Mouse (Mus musculus) liver, embryonic 13.5 days (tissue): ENCODE results near the gene Slc44a5. TPM values are rescaled to one million over a fixed set of nuclear protein-coding genes. Genes with fewer than 3 reads are reported as not detected.

Experiments used
- ATAC-seq: fragments of 200-750 bp; cut with Nextera tagmentation; 2 replicates; pipeline ENCODE4 v1.8.0; 2017; ENCODE audit warnings: low read depth, mild to moderate bottlenecking, moderate number of reproducible peaks, moderate library complexity
- DNase-seq: peaks from one replicate; pipeline ENCODE4 v3.0.0; 2022
- H3K27ac ChIP-seq: fragments of 300-500 bp; sonication (generic); 2 replicates; pipeline ENCODE4 v1.5.1; 2015; ENCODE audit warnings: moderate library complexity, mild to moderate bottlenecking, inconsistent platforms
- H3K27me3 ChIP-seq: fragments of 300-500 bp; sonication (generic); 2 replicates; pipeline ENCODE4 v1.6.1; 2015; ENCODE audit warnings: mild to moderate bottlenecking, inconsistent platforms
- H3K36me3 ChIP-seq: fragments of 300-500 bp; sonication (generic); 2 replicates; pipeline ENCODE4 v1.6.1; 2015; ENCODE audit warnings: mild to moderate bottlenecking, inconsistent platforms
- H3K4me1 ChIP-seq: fragments of 300-500 bp; sonication (generic); replicated peaks from 2 replicates; pipeline ENCODE4 v1.6.1; 2015; ENCODE audit warnings: inconsistent platforms
- H3K4me2 ChIP-seq: fragments of 300-500 bp; sonication (generic); 2 replicates; pipeline ENCODE4 v1.6.1; 2015; ENCODE audit warnings: inconsistent platforms, mild to moderate bottlenecking, moderate library complexity
- H3K4me3 ChIP-seq: fragments of 300-500 bp; sonication (generic); replicated peaks from 2 replicates; pipeline ENCODE4 v1.5.1; 2015; ENCODE audit warnings: mild to moderate bottlenecking, inconsistent platforms
- H3K9ac ChIP-seq: fragments of 300-500 bp; sonication (generic); 2 replicates; pipeline ENCODE4 v1.6.1; 2015; ENCODE audit warnings: mild to moderate bottlenecking, inconsistent platforms
- H3K9me3 ChIP-seq: fragments of 300-500 bp; sonication (generic); replicated peaks from 2 replicates; pipeline ENCODE4 v1.6.1; 2016; ENCODE audit warnings: inconsistent platforms
- WGBS: fragments of 180-500 bp; shearing (Covaris S2); methylation state at CpG from one replicate; pipeline ENCODE4 v1.1.7; 2015; ENCODE audit not compliant: insufficient replicate concordance; 5-methylcytosine and 5-hydroxymethylcytosine counted together
- polyA plus RNA-seq: library from polyadenylated mRNA; unstranded; fragments of >200 nt; fragmentation: Nextera tagmentation; extraction: Ambion mirVana; gene quantifications from 2 replicates; pipeline ENCODE4 v1.2.1, GENCODE M21; 2015

Slc44a5 gene
- polyA plus RNA-seq, 1 experiment from 2014 or later = 0.24 TPM

- Histone ChIP-seq H3K9ac (no peak overlapping the region), H3K36me3 (no peaks in the 10 kb centered on the region), H3K27ac (no peak overlapping the region), H3K4me1 (peaks cover 7% of the 10 kb centered on the region), H3K4me3 (no peak overlapping the region), H3K4me2 (no peak overlapping the region), H3K9me3 (no peaks in the 10 kb centered on the region), H3K27me3 (no peaks in the 10 kb centered on the region)
- WGBS = 57% methylated on average over 5 of the region's 5 CpGs
- no peak for DNase-seq
- no peak for ATAC-seq
Observed at GRCm38 (mm10) chr3:154292126-154292525, 318.9 kb downstream of the Slc44a5 start.

- 55% methylated on average over 9 of the region's 9 CpGs for WGBS
- Histone ChIP-seq H3K27ac (no peak overlapping the region), H3K27me3 (no peaks in the 10 kb centered on the region), H3K4me3 (no peak overlapping the region), H3K4me2 (no peak overlapping the region), H3K36me3 (no peaks in the 10 kb centered on the region), H3K4me1 (peaks cover 12% of the 10 kb centered on the region), H3K9ac (no peak overlapping the region), H3K9me3 (no peaks in the 10 kb centered on the region)
- no peak for ATAC-seq
- DNase-seq = no peak
Observed at GRCm38 (mm10) chr3:154293839-154294490, 320.7 kb downstream of the Slc44a5 start.

- ATAC-seq = no peak
- WGBS = 80% methylated on average over 17 of the region's 17 CpGs
- H3K4me3 ChIP-seq = no peak overlapping the region
- H3K9me3 ChIP-seq = no peaks in the 10 kb centered on the region
- no peak overlapping the region for H3K4me2 ChIP-seq
- no peaks in the 10 kb centered on the region for H3K36me3 ChIP-seq
- H3K27ac ChIP-seq = no peak overlapping the region
- H3K27me3 ChIP-seq = no peaks in the 10 kb centered on the region
- no peak for DNase-seq
- no peak overlapping the region for H3K9ac ChIP-seq
- peaks cover 12% of the 10 kb centered on the region for H3K4me1 ChIP-seq
Observed at GRCm38 (mm10) chr3:154294924-154295834, 321.9 kb downstream of the Slc44a5 start.

GRCm38 (mm10) chr3:154297499-154297898, 324.3 kb downstream of the Slc44a5 start:
- Histone ChIP-seq H3K4me1 (peaks cover 12% of the 10 kb centered on the region), H3K36me3 (no peaks in the 10 kb centered on the region), H3K4me2 (no peak overlapping the region), H3K27ac (peak overlapping the region; percentile 24; the same call in 1 of the 2 replicates), H3K9me3 (no peaks in the 10 kb centered on the region), H3K27me3 (no peaks in the 10 kb centered on the region), H3K4me3 (no peak overlapping the region), H3K9ac (no peak overlapping the region)
- 16% methylated on average over 6 of the region's 6 CpGs for WGBS
- ATAC-seq = peak; percentile 86
- DNase-seq = peak; percentile 34

- Histone ChIP-seq H3K27me3 (no peaks in the 10 kb centered on the region), H3K4me3 (no peak overlapping the region), H3K9me3 (no peaks in the 10 kb centered on the region), H3K4me2 (no peak overlapping the region), H3K27ac (no peak overlapping the region), H3K9ac (no peak overlapping the region), H3K36me3 (no peaks in the 10 kb centered on the region), H3K4me1 (peaks cover 12% of the 10 kb centered on the region)
- peak; percentile 9 for DNase-seq
- peak; percentile 69 for ATAC-seq
Observed at GRCm38 (mm10) chr3:154298490-154298889, 325.3 kb downstream of the Slc44a5 start.

GRCm38 (mm10) chr3:154300006-154300405, 326.8 kb downstream of the Slc44a5 start:
- DNase-seq (no peak), ATAC-seq (no peak)
- Histone ChIP-seq H3K27me3 (no peaks in the 10 kb centered on the region), H3K4me1 (peaks cover 12% of the 10 kb centered on the region), H3K27ac (no peak overlapping the region), H3K4me3 (no peak overlapping the region), H3K9me3 (no peaks in the 10 kb centered on the region), H3K4me2 (no peak overlapping the region), H3K9ac (no peak overlapping the region), H3K36me3 (no peaks in the 10 kb centered on the region)
- 86% methylated on average over 9 of the region's 9 CpGs for WGBS

- no peaks in the 10 kb centered on the region for H3K27me3 ChIP-seq
- no peaks in the 10 kb centered on the region for H3K9me3 ChIP-seq
- H3K9ac ChIP-seq = no peak overlapping the region
- 30% methylated on average over 4 of the region's 4 CpGs for WGBS
- no peaks in the 10 kb centered on the region for H3K36me3 ChIP-seq
- DNase-seq (no peak), ATAC-seq (no peak)
- peaks cover 12% of the 10 kb centered on the region for H3K4me1 ChIP-seq
- H3K4me2 ChIP-seq = no peak overlapping the region
- no peak overlapping the region for H3K4me3 ChIP-seq
- H3K27ac ChIP-seq = no peak overlapping the region
Observed at GRCm38 (mm10) chr3:154301102-154301501, 327.9 kb downstream of the Slc44a5 start.

- Histone ChIP-seq H3K27ac (no peak overlapping the region), H3K9ac (no peak overlapping the region), H3K9me3 (no peaks in the 10 kb centered on the region), H3K4me2 (no peak overlapping the region), H3K4me3 (no peak overlapping the region), H3K27me3 (no peaks in the 10 kb centered on the region), H3K36me3 (no peaks in the 10 kb centered on the region), H3K4me1 (no peaks in the 10 kb centered on the region)
- 68% methylated on average over 16 of the region's 16 CpGs for WGBS
- ATAC-seq = no peak
- no peak for DNase-seq
Observed at GRCm38 (mm10) chr3:154305163-154305884, 332.1 kb downstream of the Slc44a5 start.

- no peak for ATAC-seq
- H3K9me3 ChIP-seq = no peaks in the 10 kb centered on the region
- no peak overlapping the region for H3K9ac ChIP-seq
- no peak overlapping the region for H3K27ac ChIP-seq
- no peaks in the 10 kb centered on the region for H3K36me3 ChIP-seq
- H3K4me1 ChIP-seq = no peaks in the 10 kb centered on the region
- H3K27me3 ChIP-seq = peaks cover 18% of the 10 kb centered on the region
- WGBS = 9% methylated on average over 5 of the region's 5 CpGs
- H3K4me3 ChIP-seq = no peak overlapping the region
- no peak for DNase-seq
- H3K4me2 ChIP-seq = no peak overlapping the region
Observed at GRCm38 (mm10) chr3:154317651-154318248, 344.5 kb downstream of the Slc44a5 start.
